Comparison of ENCODE assay signal across 7 mouse cellular contexts in genomic region chr15:77151178-77151577, GRCm38 (mm10).
DNase-seq lines count a peak whose midpoint lies in the region; ATAC-seq lines count a peak whose summit lies in the region.

No protein-coding gene starts in this region.

- whole genome bisulfite sequencing in embryonic facial prominence, embryonic 14.5 days, result 43% methylated on average over 8 of the region's 8 CpGs
- 39% methylated on average over 8 of the region's 8 CpGs for WGBS in intestine, embryonic 16.5 days
- 23% methylated on average over 8 of the region's 8 CpGs for WGBS in neural tube, embryonic 14.5 days

- peak; percentile 13 to 15 for DNase-seq in kidney, postnatal 4 days
- no peak for DNase-seq in kidney, adult 9 months
- DNase-seq in embryonic facial prominence, embryonic 14.5 days (ENCODE audit: low spot score), result no peak
- no peak for DNase-seq in cerebellum, adult 11 months
- no peak for DNase-seq in urinary bladder, postnatal 36 days (ENCODE audit: low spot score in 2 of 2)

- peak overlapping the region; percentile 96 for H3K27ac ChIP-seq in embryonic facial prominence, embryonic 14.5 days (replicated peaks; ENCODE audit: low read depth, low read length)
- H3K27ac ChIP-seq in intestine, embryonic 16.5 days (ENCODE audit: low read length), result peak overlapping the region; percentile 46; the same call in 1 of the 2 replicates
- peak overlapping the region; percentile 53; the same call in 1 of the 2 replicates for H3K27ac ChIP-seq in neural tube, embryonic 14.5 days (ENCODE audit: low read depth, low read length)

- no peaks in the 10 kb centered on the region for H3K9me3 ChIP-seq in embryonic facial prominence, embryonic 14.5 days (ENCODE audit: control insufficient read depth, low read length)
- no peaks in the 10 kb centered on the region for H3K9me3 ChIP-seq in intestine, embryonic 16.5 days (ENCODE audit: control insufficient read depth, low read length)
- H3K9me3 ChIP-seq in neural tube, embryonic 14.5 days (ENCODE audit: control insufficient read depth, low read length), result no peaks in the 10 kb centered on the region

- no peaks in the 10 kb centered on the region for H3K27me3 ChIP-seq in embryonic facial prominence, embryonic 14.5 days (replicated peaks; ENCODE audit: control insufficient read depth, insufficient read depth, low read length)
- no peaks in the 10 kb centered on the region for H3K27me3 ChIP-seq in intestine, embryonic 16.5 days (replicated peaks; ENCODE audit: control insufficient read depth, insufficient read depth, low read length)
- no peaks in the 10 kb centered on the region for H3K27me3 ChIP-seq in neural tube, embryonic 14.5 days (ENCODE audit: control insufficient read depth, insufficient read depth, low read length)

- peak overlapping the region; percentile 46 for H3K4me3 ChIP-seq in embryonic facial prominence, embryonic 14.5 days (ENCODE audit: low read depth, low read length)
- peak overlapping the region; percentile 63 for H3K4me3 ChIP-seq in intestine, embryonic 16.5 days (ENCODE audit: low read length)
- H3K4me3 ChIP-seq in neural tube, embryonic 14.5 days (ENCODE audit: low read depth, low read length), result peak overlapping the region; percentile 55

- ATAC-seq in embryonic facial prominence, embryonic 14.5 days (ENCODE audit: low read depth), result no peak
- ATAC-seq in intestine, embryonic 16.5 days, result no peak
- ATAC-seq in neural tube, embryonic 14.5 days (ENCODE audit: low read depth), result no peak

- H3K9ac ChIP-seq in embryonic facial prominence, embryonic 14.5 days (ENCODE audit: low read depth, low read length), result peak overlapping the region; percentile 61
- no peak overlapping the region for H3K9ac ChIP-seq in intestine, embryonic 16.5 days (ENCODE audit: low read depth, low read length)
- H3K9ac ChIP-seq in neural tube, embryonic 14.5 days (replicated peaks; ENCODE audit: low read depth, low read length), result peak overlapping the region; percentile 71

- peak overlapping the region; percentile 58 for H3K4me2 ChIP-seq in embryonic facial prominence, embryonic 14.5 days (ENCODE audit: low read depth, low read length)
- H3K4me2 ChIP-seq in intestine, embryonic 16.5 days (ENCODE audit: low read depth, low read length), result peak overlapping the region; percentile 76
- peak overlapping the region; percentile 97 for H3K4me2 ChIP-seq in neural tube, embryonic 14.5 days (ENCODE audit: low read depth, low read length)

- H3K4me1 ChIP-seq in embryonic facial prominence, embryonic 14.5 days (ENCODE audit: control insufficient read depth, insufficient read depth, low read length), result peaks cover 40% of the 10 kb centered on the region
- H3K4me1 ChIP-seq in intestine, embryonic 16.5 days (ENCODE audit: control insufficient read depth, insufficient read depth, low read length), result peaks cover 41% of the 10 kb centered on the region
- peaks cover 32% of the 10 kb centered on the region for H3K4me1 ChIP-seq in neural tube, embryonic 14.5 days (ENCODE audit: control insufficient read depth, insufficient read depth, low read length)

- H3K36me3 ChIP-seq in embryonic facial prominence, embryonic 14.5 days (ENCODE audit: control insufficient read depth, insufficient read depth, low read length), result peaks cover 5% of the 10 kb centered on the region; the same call in 1 of the 2 replicates
- H3K36me3 ChIP-seq in intestine, embryonic 16.5 days (ENCODE audit: control insufficient read depth, insufficient read depth, low read length), result no peaks in the 10 kb centered on the region
- H3K36me3 ChIP-seq in neural tube, embryonic 14.5 days (ENCODE audit: control insufficient read depth, insufficient read depth, low read length), result no peaks in the 10 kb centered on the region

Comparison
In these comparisons a context has a peak if more than half of its experiments do, and no peak if none do; other contexts are left out.
1. DNase-seq: peak in kidney, postnatal 4 days (2 of 2); none in kidney, adult 9 months (single experiment), embryonic facial prominence, embryonic 14.5 days (single experiment), cerebellum, adult 11 months (single experiment) and urinary bladder, postnatal 36 days (0 of 2).
2. H3K27ac ChIP-seq: peak in every context shown above with its lines; median percentile 96 in embryonic facial prominence, embryonic 14.5 days; 53 in neural tube, embryonic 14.5 days; 46 in intestine, embryonic 16.5 days.
3. Peak in every context shown above with its lines, with median percentiles within 50 percentile points of each other: H3K4me2 ChIP-seq and H3K4me3 ChIP-seq.